Mouse (Mus musculus): ENCODE data around the gene Robo2.

- TF ChIP-seq CTCF (IDR thresholded peaks at IDR 0.05; ENCODE audit: low read depth, low read length) (no peak), POLR2A (IDR thresholded peaks at IDR 0.05; ENCODE audit: borderline replicate concordance, low read depth, low read length) (no peak)
Observed at GRCm38 (mm10) chr16:74316150-74316549, 95.5 kb downstream of the Robo2 start.
